Mouse (Mus musculus) lung, postnatal 0 days (tissue): ENCODE measurements around the gene Sh2d6.
"Not testable (repeated sequence)": the region's sequence is repeated elsewhere in the genome, so short reads cannot be mapped to it uniquely, and the experiment has no call there.

Experiments
- CTCF ChIP-seq: IDR thresholded peaks from 2 replicates; pipeline ENCODE4 v1.5.1; 2016; ENCODE audit warnings: antibody characterized with exemption, mild to moderate bottlenecking
- EP300 ChIP-seq: IDR thresholded peaks from 2 replicates; pipeline ENCODE4 v1.6.1; 2016; ENCODE audit warnings: antibody characterized with exemption, mild to moderate bottlenecking, control low read depth

DNA sequence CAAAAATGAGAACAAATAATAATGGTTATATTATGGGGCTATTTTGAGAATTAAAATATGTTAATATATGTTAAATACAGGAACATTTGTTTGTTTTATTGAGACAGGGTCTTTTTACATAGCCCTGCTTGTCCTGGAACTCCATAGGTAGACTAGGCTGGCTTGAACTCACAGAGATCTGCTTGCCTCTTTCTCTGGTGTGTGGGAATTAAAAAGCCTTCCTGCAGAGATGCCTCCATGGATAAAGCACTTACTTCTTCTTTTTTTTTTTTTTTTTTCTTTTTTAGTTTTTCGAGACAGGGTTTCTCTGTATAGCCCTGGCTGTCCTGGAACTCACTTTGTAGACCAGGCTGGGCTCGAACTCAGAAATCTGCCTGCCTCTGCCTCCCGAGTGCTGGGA lies 42.8 kb downstream of the Sh2d6 start:
- TF ChIP-seq CTCF, EP300: not testable (repeated sequence)
